Mouse (Mus musculus) forebrain, embryonic 14.5 days (tissue): ENCODE measurements at regions not wholly inside any gene's neighbourhood (a gene's known extent, or its start where the extent isn't known, plus 50 kb on each side); places are given as distances from the start of the nearest gene placed in this dataset.
A peak's percentile ranks its signal among the peaks of the same experiment; 100 is the strongest.

Experiments used
- ATAC-seq: fragments of 200-750 bp; cut with Nextera tagmentation; 2 replicates; pipeline ENCODE4 v1.8.0; 2017; ENCODE audit warnings: mild to moderate bottlenecking, moderate library complexity
- DNase-seq: peaks from one replicate; pipeline ENCODE4 v3.0.0-alpha.2; 2015; ENCODE audit warnings: low spot score
- H3K27ac ChIP-seq: fragments of 300-500 bp; sonication (generic); 2 replicates; pipeline ENCODE4 v1.5.1; 2014; ENCODE audit warnings: low read depth, mild to moderate bottlenecking, control low read depth, low read length, moderate library complexity
- H3K27me3 ChIP-seq: fragments of 300-500 bp; sonication (generic); replicated peaks from 2 replicates; pipeline ENCODE4 v1.6.1; 2014; ENCODE audit warnings: low read length, control low read depth, mixed read lengths; ENCODE audit not compliant: control insufficient read depth, insufficient read depth
- H3K36me3 ChIP-seq: fragments of 300-500 bp; sonication (generic); 2 replicates; pipeline ENCODE4 v1.6.1; 2014; ENCODE audit warnings: low read length, control low read depth; ENCODE audit not compliant: control insufficient read depth, insufficient read depth
- H3K4me1 ChIP-seq: fragments of 300-500 bp; sonication (generic); 2 replicates; pipeline ENCODE4 v1.6.1; 2014; ENCODE audit warnings: antibody characterized with exemption, low read length, control low read depth; ENCODE audit not compliant: control insufficient read depth, insufficient read depth
- H3K4me2 ChIP-seq: fragments of 300-500 bp; sonication (generic); 2 replicates; pipeline ENCODE4 v1.6.1; 2014; ENCODE audit warnings: mild to moderate bottlenecking, control low read depth, low read length
- H3K4me3 ChIP-seq: fragments of 300-500 bp; sonication (generic); 2 replicates; pipeline ENCODE4 v1.5.1; 2014; ENCODE audit warnings: low read depth, low read length, control low read depth
- H3K9ac ChIP-seq: fragments of 300-500 bp; sonication (generic); 2 replicates; pipeline ENCODE4 v1.6.1; 2014; ENCODE audit warnings: mild to moderate bottlenecking, low read length, control low read depth, moderate library complexity
- H3K9me3 ChIP-seq: fragments of 300-500 bp; sonication (generic); replicated peaks from 2 replicates; pipeline ENCODE4 v1.6.1; 2016; ENCODE audit warnings: low read length, control low read depth, mixed read lengths; ENCODE audit not compliant: control insufficient read depth
- WGBS: fragments of 180-500 bp; shearing (Covaris S2); extraction: QIAGEN DNeasy Blood & Tissue Kit; methylation state at CpG from one replicate; pipeline ENCODE4 v1.1.7; 2014; 5-methylcytosine and 5-hydroxymethylcytosine counted together

- H3K9ac ChIP-seq, result no peak overlapping the region
- no peak overlapping the region for H3K4me2 ChIP-seq
- H3K9me3 ChIP-seq, result no peaks in the 10 kb centered on the region
- no peak overlapping the region for H3K4me3 ChIP-seq
- ATAC-seq (no peak), DNase-seq (no peak)
- H3K27me3 ChIP-seq, result no peaks in the 10 kb centered on the region
- no peaks in the 10 kb centered on the region for H3K36me3 ChIP-seq
- WGBS, result 82% methylated on average over 5 of the region's 5 CpGs
- H3K27ac ChIP-seq, result no peak overlapping the region
- no peaks in the 10 kb centered on the region for H3K4me1 ChIP-seq
These were observed 100.7 kb downstream of the Rgs2 start for GRCm38 (mm10) chr1:143903234-143903633.

- no peak for DNase-seq
- Histone ChIP-seq H3K36me3 (no peaks in the 10 kb centered on the region), H3K4me1 (no peaks in the 10 kb centered on the region), H3K4me2 (no peak overlapping the region), H3K9ac (no peak overlapping the region), H3K4me3 (no peak overlapping the region), H3K9me3 (no peaks in the 10 kb centered on the region), H3K27me3 (no peaks in the 10 kb centered on the region), H3K27ac (no peak overlapping the region)
- WGBS, result 94% methylated on average over 6 of the region's 6 CpGs
- no peak for ATAC-seq
These were observed 102.6 kb downstream of the Rgs2 start for GRCm38 (mm10) chr1:143901127-143901920.

- Histone ChIP-seq H3K27ac (no peak overlapping the region), H3K27me3 (no peaks in the 10 kb centered on the region), H3K36me3 (no peaks in the 10 kb centered on the region), H3K4me1 (no peaks in the 10 kb centered on the region), H3K9ac (no peak overlapping the region), H3K4me3 (no peak overlapping the region), H3K9me3 (no peaks in the 10 kb centered on the region), H3K4me2 (no peak overlapping the region)
- 97% methylated on average over 2 of the region's 2 CpGs for WGBS
- ATAC-seq (no peak), DNase-seq (no peak)
These were observed 111.4 kb downstream of the Uchl5 start for GRCm38 (mm10) chr1:143888510-143888909.

GRCm38 (mm10) chr1:143888065-143888464 lies 111.0 kb downstream of the Uchl5 start:
- ATAC-seq (no peak), DNase-seq (no peak)
- 87% methylated on average over 5 of the region's 5 CpGs for WGBS
- H3K4me3 ChIP-seq, result no peak overlapping the region
- H3K27ac ChIP-seq, result no peak overlapping the region
- H3K36me3 ChIP-seq, result no peaks in the 10 kb centered on the region
- H3K9ac ChIP-seq, result no peak overlapping the region
- H3K4me2 ChIP-seq, result no peak overlapping the region
- H3K9me3 ChIP-seq, result no peaks in the 10 kb centered on the region
- H3K4me1 ChIP-seq, result no peaks in the 10 kb centered on the region
- H3K27me3 ChIP-seq, result no peaks in the 10 kb centered on the region

- Histone ChIP-seq H3K9ac (no peak overlapping the region), H3K27me3 (no peaks in the 10 kb centered on the region), H3K27ac (no peak overlapping the region), H3K9me3 (no peaks in the 10 kb centered on the region), H3K4me1 (no peaks in the 10 kb centered on the region), H3K36me3 (no peaks in the 10 kb centered on the region), H3K4me3 (no peak overlapping the region), H3K4me2 (no peak overlapping the region)
- no peak for DNase-seq
- ATAC-seq, result no peak
- WGBS, result 85% methylated on average over 1 of the region's 1 CpGs
These were observed 108.9 kb downstream of the Uchl5 start for GRCm38 (mm10) chr1:143886014-143886413.

- H3K4me2 ChIP-seq, result no peak overlapping the region
- no peaks in the 10 kb centered on the region for H3K36me3 ChIP-seq
- no peak overlapping the region for H3K9ac ChIP-seq
- no peaks in the 10 kb centered on the region for H3K9me3 ChIP-seq
- no peak overlapping the region for H3K4me3 ChIP-seq
- 72% methylated on average over 6 of the region's 6 CpGs for WGBS
- ATAC-seq, result peak; percentile 4; the same call in 1 of the 2 replicates
- H3K4me1 ChIP-seq, result no peaks in the 10 kb centered on the region
- H3K27me3 ChIP-seq, result no peaks in the 10 kb centered on the region
- H3K27ac ChIP-seq, result no peak overlapping the region
- DNase-seq, result no peak
These were observed 104.1 kb downstream of the Uchl5 start for GRCm38 (mm10) chr1:143881192-143881591.

- Histone ChIP-seq H3K4me2 (no peak overlapping the region), H3K27me3 (no peaks in the 10 kb centered on the region), H3K9ac (no peak overlapping the region), H3K36me3 (no peaks in the 10 kb centered on the region), H3K9me3 (no peaks in the 10 kb centered on the region), H3K27ac (no peak overlapping the region), H3K4me1 (no peaks in the 10 kb centered on the region), H3K4me3 (no peak overlapping the region)
- ATAC-seq, result no peak
- DNase-seq, result no peak
- 90% methylated on average over 5 of the region's 5 CpGs for WGBS
These were observed 102.5 kb downstream of the Uchl5 start for GRCm38 (mm10) chr1:143879622-143880021.

GRCm38 (mm10) chr1:143878266-143878665 lies 101.2 kb downstream of the Uchl5 start:
- Histone ChIP-seq H3K36me3 (no peaks in the 10 kb centered on the region), H3K9ac (no peak overlapping the region), H3K27ac (no peak overlapping the region), H3K4me1 (no peaks in the 10 kb centered on the region), H3K4me3 (no peak overlapping the region), H3K4me2 (no peak overlapping the region), H3K9me3 (no peaks in the 10 kb centered on the region), H3K27me3 (no peaks in the 10 kb centered on the region)
- DNase-seq (no peak), ATAC-seq (no peak)
- WGBS, result 53% methylated on average over 2 of the region's 2 CpGs

- DNase-seq, result no peak
- H3K4me3 ChIP-seq, result no peak overlapping the region
- WGBS, result 86% methylated on average over 10 of the region's 10 CpGs
- H3K27me3 ChIP-seq, result no peaks in the 10 kb centered on the region
- H3K36me3 ChIP-seq, result no peaks in the 10 kb centered on the region
- H3K4me2 ChIP-seq, result no peak overlapping the region
- no peaks in the 10 kb centered on the region for H3K4me1 ChIP-seq
- H3K9ac ChIP-seq, result no peak overlapping the region
- no peaks in the 10 kb centered on the region for H3K9me3 ChIP-seq
- no peak overlapping the region for H3K27ac ChIP-seq
- no peak for ATAC-seq
These were observed 83.2 kb downstream of the Uchl5 start for GRCm38 (mm10) chr1:143860319-143860718.
